Mouse (Mus musculus) G1E (cell line): ENCODE results near the gene Anxa4.

ENCODE experiments used
- CTCF ChIP-seq: IDR thresholded peaks from 2 replicates; pipeline ENCODE4 v1.5.1; 2012; ENCODE audit warnings: low read depth, low read length, inconsistent platforms, mixed read lengths
- GATA1 ChIP-seq: IDR thresholded peaks from 2 replicates; pipeline ENCODE4 v1.6.1; 2012; ENCODE audit warnings: borderline replicate concordance, low read length, inconsistent platforms, mixed read lengths
- GATA2 ChIP-seq: IDR thresholded peaks from 2 replicates; pipeline ENCODE4 v1.6.1; 2012; ENCODE audit warnings: low read depth, low read length, inconsistent platforms, borderline replicate concordance
- POLR2AphosphoS5 ChIP-seq: IDR thresholded peaks from 2 replicates; pipeline ENCODE4 v1.6.1; 2012; ENCODE audit warnings: low read depth, low read length, inconsistent platforms; ENCODE audit not compliant: insufficient replicate concordance
- TAL1 ChIP-seq: conservative IDR thresholded peaks from 2 replicates; pipeline ENCODE4 v1.6.1; 2012; ENCODE audit warnings: low read depth, low read length, inconsistent platforms, mixed read lengths

GRCm38 (mm10) chr6:86768186-86768776, 25.1 kb downstream of the Anxa4 start:
- TF ChIP-seq TAL1 (no peak), CTCF (no peak), POLR2AphosphoS5 (no peak), GATA1 (no peak), GATA2 (no peak)
